Mouse (Mus musculus): ENCODE data around the gene Ppil1.
"Not testable (repeated sequence)": the region's sequence is repeated elsewhere in the genome, so short reads cannot be mapped to it uniquely, and the experiment has no call there.

The Ppil1 gene

GRCm38 (mm10) chr17:29281541-29281940 is 17.6 kb upstream of the Ppil1 start:
- DNase-seq (ENCODE audit: low spot score in 2 of 2): no peak

- DNase-seq (ENCODE audit: low spot score in 2 of 2): no peak
Observed at GRCm38 (mm10) chr17:29280422-29280821, 16.4 kb upstream of the Ppil1 start.

- DNase-seq (ENCODE audit: low spot score in 2 of 2): no peak
Observed at GRCm38 (mm10) chr17:29273889-29274288, 9.9 kb upstream of the Ppil1 start.

- DNase-seq (ENCODE audit: low spot score in 2 of 2): no peak
Observed at GRCm38 (mm10) chr17:29273156-29273555, 9.2 kb upstream of the Ppil1 start.

- DNase-seq (ENCODE audit: low spot score in 2 of 2): no peak
Observed at GRCm38 (mm10) chr17:29270148-29270698, 6.2 kb upstream of the Ppil1 start.

- no peak for DNase-seq (ENCODE audit: low spot score in 2 of 2)
Observed at GRCm38 (mm10) chr17:29269349-29269706, 5.3 kb upstream of the Ppil1 start.

- peak; percentile 94 for DNase-seq (ENCODE audit: low spot score in 2 of 2)
Observed at GRCm38 (mm10) chr17:29268682-29269348, 4.8 kb upstream of the Ppil1 start, which contains the start of gene BC004004. TSS of gene BC004004 (plus strand) at chr17:29268788.

GRCm38 (mm10) chr17:29267931-29268681 is 4.1 kb upstream of the Ppil1 start:
- DNase-seq (ENCODE audit: low spot score in 2 of 2): no peak

GRCm38 (mm10) chr17:29267040-29267439 is 3.1 kb upstream of the Ppil1 start:
- not testable (repeated sequence) for DNase-seq (ENCODE audit: low spot score in 2 of 2)

- DNase-seq (ENCODE audit: low spot score in 2 of 2): no peak
Observed at GRCm38 (mm10) chr17:29264760-29265159, 774 bp upstream of the Ppil1 start.

GRCm38 (mm10) chr17:29263417-29263816 is 569 bp downstream of the Ppil1 start:
- no peak for DNase-seq (ENCODE audit: low spot score in 2 of 2)

GRCm38 (mm10) chr17:29262259-29262649 is 1.7 kb downstream of the Ppil1 start:
- DNase-seq (ENCODE audit: low spot score in 2 of 2): no peak

- DNase-seq (ENCODE audit: low spot score in 2 of 2): no peak
Observed at GRCm38 (mm10) chr17:29261603-29262258, 2.3 kb downstream of the Ppil1 start.

- no peak for DNase-seq (ENCODE audit: low spot score in 2 of 2)
Observed at GRCm38 (mm10) chr17:29260501-29260900, 3.5 kb downstream of the Ppil1 start.

- peak; percentile 77 to 80 for DNase-seq (ENCODE audit: low spot score in 2 of 2)
Observed at GRCm38 (mm10) chr17:29259489-29259888, 4.5 kb downstream of the Ppil1 start.

- no peak for DNase-seq (ENCODE audit: low spot score in 2 of 2)
Observed at GRCm38 (mm10) chr17:29258921-29259320, 5.1 kb downstream of the Ppil1 start.

GRCm38 (mm10) chr17:29258025-29258558 is 5.9 kb downstream of the Ppil1 start:
- DNase-seq (ENCODE audit: low spot score in 2 of 2): no peak

- DNase-seq (ENCODE audit: low spot score in 2 of 2): no peak
Observed at GRCm38 (mm10) chr17:29257001-29257511, 6.9 kb downstream of the Ppil1 start.

GRCm38 (mm10) chr17:29256507-29256906 is 7.5 kb downstream of the Ppil1 start:
- no peak for DNase-seq (ENCODE audit: low spot score in 2 of 2)

- DNase-seq (ENCODE audit: low spot score in 2 of 2): not testable (repeated sequence)
Observed at GRCm38 (mm10) chr17:29254784-29255183, 9.2 kb downstream of the Ppil1 start.

GRCm38 (mm10) chr17:29253684-29254083 is 10.3 kb downstream of the Ppil1 start:
- DNase-seq (ENCODE audit: low spot score in 2 of 2): no peak

- DNase-seq (ENCODE audit: low spot score in 2 of 2): no peak
Observed at GRCm38 (mm10) chr17:29253236-29253635, 10.8 kb downstream of the Ppil1 start.
